Mouse (Mus musculus): ENCODE results near the gene Nim1k.
A peak's percentile ranks its signal among the peaks of the same experiment; 100 is the strongest.
"Not testable (repeated sequence)": the region's sequence is repeated elsewhere in the genome, so short reads cannot be mapped to it uniquely, and the experiment has no call there.

The Nim1k gene

DNA sequence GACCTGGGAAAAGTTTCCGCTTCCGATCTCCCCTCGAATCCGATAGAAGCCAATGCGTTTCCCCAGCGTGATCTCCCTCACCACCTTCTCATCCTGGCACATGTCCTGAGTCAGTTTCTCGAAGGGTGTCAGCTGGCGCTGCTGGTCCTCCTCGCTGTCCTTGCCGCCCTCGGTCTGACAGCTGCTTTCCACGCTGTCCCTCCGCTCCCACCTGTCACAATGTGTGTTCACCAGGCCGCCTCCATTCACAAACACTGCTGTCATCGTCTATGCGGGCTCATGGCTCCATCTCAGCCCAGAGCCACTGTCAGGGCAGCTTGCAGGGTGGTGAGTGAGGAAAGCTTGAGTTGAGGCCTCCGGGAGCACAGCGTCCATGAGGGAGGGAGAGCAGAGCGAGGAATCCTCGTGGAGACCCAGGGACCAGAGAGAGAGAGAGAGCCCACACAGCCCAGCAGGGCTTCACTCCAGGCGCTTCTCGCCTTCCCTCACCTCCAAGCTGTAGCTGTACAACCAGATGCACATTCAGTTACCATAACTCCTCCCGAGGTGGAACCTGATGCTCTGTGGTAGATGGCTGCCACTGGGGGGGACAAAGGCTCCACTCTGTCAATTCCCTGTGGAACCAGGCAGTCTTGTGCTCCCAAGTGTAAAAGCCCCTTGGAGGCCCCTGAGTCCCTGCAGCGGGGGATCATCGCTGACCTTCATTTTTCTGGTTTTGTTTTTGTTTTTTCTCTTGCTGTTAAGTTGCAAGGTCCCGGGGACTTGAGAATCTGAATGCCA, 27.9 kb downstream of the Nim1k start:
- DNase-seq (ENCODE audit: low spot score in 2 of 2), result no peak

- DNase-seq (ENCODE audit: low spot score in 2 of 2), result no peak
Measured at GRCm38 (mm10) chr13:119724541-119724940, 31.1 kb downstream of the Nim1k start.

GRCm38 (mm10) chr13:119723368-119723767, 32.3 kb downstream of the Nim1k start:
- DNase-seq (ENCODE audit: low spot score in 2 of 2), result no peak

DNA sequence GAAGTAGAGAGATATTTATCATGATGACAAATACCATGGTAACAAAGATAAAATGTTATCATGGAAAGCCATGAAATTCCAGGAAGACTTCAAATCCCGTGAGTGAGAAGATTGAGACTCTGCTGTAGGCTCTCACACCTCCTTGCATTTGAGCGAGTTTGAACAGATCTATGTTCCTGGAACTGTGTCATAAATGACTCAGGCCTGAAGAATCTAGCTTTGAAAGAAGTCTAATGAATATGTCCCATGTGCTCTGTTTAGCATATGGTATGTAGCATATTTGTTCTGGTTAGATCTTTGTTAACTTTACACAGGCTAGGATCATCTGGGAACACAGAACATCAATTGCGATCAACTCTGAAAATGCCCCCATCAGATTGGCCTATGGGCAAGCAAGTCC, 33.2 kb downstream of the Nim1k start:
- no peak for DNase-seq (ENCODE audit: low spot score in 2 of 2)

GRCm38 (mm10) chr13:119716105-119716504, 39.6 kb downstream of the Nim1k start:
- DNase-seq (ENCODE audit: low spot score in 2 of 2), result no peak

- no peak for DNase-seq (ENCODE audit: low spot score in 2 of 2)
Measured at GRCm38 (mm10) chr13:119713821-119714220, 41.9 kb downstream of the Nim1k start.

- no peak for DNase-seq (ENCODE audit: low spot score in 2 of 2)
Measured at GRCm38 (mm10) chr13:119713107-119713787, 42.4 kb downstream of the Nim1k start.

DNA sequence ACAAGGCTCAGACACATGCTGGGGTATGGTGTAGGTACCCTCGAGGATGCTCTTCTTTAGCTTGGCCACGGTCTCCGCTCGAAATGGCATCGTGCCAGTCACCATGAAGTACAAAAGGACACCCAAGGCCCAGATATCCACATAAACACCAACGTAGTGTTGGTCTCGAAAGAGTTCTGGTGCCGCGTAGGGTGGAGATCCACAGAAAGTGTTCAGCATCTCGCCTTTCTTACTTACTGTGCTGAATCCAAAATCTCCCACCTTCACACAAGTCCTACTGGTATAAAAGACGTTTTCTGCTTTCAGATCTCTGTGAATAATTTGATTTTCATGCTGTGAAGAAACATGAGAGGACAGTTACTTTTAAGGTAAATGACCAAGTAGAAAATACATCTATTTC, 43.2 kb downstream of the Nim1k start:
- no peak for DNase-seq (ENCODE audit: low spot score in 2 of 2)

DNA sequence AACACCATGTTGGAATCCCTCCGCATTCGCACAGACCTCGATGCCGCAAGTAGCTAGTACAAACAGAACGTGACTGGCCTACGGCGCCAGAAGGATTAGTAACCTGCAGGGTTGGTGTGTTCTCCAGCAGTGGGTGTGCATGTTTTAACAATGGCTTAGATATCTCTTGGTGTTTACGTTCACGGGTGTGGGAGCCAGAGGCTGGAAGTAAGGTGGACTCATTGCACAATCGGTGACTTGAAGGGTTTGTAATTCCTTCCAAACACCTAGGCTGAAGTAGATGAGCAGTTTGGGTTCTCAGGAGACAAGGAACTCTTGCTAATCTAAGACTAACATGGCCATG, 45.4 kb downstream of the Nim1k start:
- no peak for DNase-seq (ENCODE audit: low spot score in 2 of 2)

DNA sequence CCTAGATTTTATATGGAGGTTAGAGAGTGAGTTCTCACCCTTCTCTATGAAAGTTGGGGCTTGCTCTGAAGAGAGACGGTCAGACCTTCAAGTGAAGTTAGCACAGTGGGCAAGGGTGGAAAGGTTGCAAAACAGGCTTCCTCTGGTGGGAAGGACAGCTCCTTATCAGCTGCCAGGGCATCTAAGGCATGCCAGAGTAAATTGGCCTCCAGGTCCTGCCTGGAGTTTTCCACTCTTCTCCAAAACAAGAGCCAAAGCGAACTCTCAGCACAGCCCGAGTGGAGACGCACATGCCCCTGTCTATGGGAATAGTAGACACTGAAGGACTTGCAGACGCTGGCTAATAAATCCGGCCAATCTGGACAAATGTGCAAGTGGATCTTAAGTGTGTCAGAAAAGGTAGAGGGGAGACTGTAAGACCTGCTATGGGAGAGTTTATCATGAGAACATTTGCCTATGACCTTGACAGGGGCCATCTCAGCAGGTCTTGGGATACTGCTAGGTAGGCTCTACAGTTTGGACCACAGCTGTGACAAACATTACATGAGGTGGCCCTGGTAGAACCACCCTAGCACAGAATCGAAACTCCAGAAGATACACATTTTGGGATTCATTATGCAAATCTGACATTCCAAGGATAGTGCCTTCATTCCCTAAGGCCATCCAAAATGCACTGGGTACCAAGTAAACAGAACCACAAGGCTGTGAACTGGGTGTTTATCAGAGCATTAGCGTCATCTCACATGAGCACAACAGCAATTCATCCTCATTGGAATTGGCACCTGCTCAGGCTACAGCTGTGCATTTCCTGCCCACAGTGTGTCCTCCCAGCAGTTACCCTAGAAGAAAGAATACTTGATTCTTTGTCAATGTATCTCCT, 46.1 kb downstream of the Nim1k start:
- DNase-seq (ENCODE audit: low spot score in 2 of 2), result peak in 1 of 2 experiments; percentile 44

GRCm38 (mm10) chr13:119708941-119709340, 46.7 kb downstream of the Nim1k start:
- no peak for DNase-seq (ENCODE audit: low spot score in 2 of 2)

- DNase-seq (ENCODE audit: low spot score in 2 of 2), result no peak
Measured at GRCm38 (mm10) chr13:119707906-119708305, 47.8 kb downstream of the Nim1k start.

- DNase-seq (ENCODE audit: low spot score in 2 of 2), result no peak
Measured at GRCm38 (mm10) chr13:119706953-119707352, 48.7 kb downstream of the Nim1k start.

DNA sequence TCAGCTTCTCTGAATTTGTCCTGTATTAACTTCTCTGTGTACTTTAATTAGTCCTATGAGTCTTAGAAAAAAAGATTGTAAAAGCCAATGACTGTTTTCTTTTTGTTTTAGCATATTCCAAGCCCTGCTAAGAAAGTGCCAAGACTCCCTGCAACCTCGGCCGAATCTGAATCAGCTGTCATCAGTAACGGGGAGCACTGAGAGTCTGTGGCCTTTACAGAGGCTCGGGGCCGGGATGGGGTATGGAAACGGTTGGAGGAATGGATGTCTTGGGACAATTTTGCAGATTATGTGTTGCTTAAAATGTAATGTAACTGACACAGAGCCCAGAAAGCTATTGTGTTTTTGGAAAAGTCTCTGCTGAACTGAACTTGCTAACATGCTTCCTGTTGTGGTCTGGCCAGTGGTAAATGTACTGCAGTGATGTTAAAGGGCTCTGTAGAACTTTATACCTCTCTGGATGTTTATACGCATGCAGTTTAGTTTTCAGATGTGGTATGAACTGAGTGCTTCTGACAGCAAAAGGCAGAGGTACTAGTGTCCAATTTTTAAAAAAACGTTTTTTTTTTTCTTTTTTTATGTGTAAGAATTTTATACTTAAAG, 49.3 kb downstream of the Nim1k start:
- not testable (repeated sequence) for DNase-seq (ENCODE audit: low spot score in 2 of 2)

DNA sequence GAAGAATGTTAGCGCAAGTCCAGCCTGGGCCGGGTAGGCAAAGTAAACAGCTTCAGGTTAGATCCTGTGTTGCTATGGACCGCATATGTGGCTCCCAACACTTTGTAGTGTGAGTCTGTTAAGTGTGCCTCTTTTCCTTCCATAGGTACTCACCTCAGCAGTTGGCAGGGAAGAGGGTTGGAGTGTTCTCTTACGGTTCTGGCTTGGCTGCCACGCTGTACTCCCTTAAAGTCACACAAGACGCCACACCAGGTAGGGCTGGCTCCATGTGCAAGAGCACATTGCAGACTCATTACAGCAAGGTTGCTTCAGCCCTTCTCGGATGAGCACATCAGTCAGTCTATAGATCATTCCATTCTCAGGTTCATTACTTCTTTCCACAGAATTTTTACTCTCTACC, 51.4 kb downstream of the Nim1k start:
- no peak for DNase-seq (ENCODE audit: low spot score in 2 of 2)

DNA sequence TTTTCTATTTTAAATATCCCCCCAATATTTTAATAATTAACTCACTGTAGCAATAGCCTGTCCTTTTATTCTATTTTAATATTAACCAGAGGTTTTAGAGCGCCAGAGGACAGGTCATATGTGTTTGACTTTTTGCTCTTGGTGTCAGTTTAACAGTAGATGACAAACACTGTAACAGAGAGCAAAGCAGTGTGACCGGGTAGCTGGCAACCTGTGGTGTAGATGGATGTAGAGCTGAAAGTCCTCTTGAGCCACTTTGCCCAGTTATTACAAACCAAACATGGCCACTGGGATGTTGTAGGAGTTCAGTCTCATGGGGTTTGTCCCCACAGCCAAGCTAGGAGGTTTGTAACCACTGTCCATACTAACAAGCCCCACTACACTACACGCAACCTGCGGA, 57.2 kb downstream of the Nim1k start:
- no peak for DNase-seq (ENCODE audit: low spot score in 2 of 2)

DNA sequence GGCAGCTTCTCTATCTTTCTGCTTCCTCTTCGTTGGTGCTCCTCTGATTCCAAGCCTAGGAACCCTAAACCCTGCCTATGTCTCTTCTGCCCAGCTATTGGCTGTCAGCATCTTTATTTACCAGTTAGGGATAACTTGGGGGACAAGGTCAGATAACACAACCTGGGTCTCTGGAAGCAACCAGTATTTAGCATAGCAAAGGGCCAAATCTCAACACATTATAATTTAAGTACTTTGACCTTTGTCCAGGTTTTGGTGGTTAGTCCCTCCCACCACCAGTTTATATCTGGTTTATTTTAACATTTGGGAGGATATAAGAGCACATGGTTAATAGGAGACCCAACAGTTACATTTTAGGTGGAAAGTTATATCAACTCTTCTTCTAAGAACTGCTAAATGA, 59.2 kb downstream of the Nim1k start:
- DNase-seq (ENCODE audit: low spot score in 2 of 2), result no peak

GRCm38 (mm10) chr13:119695676-119696075, 60.0 kb downstream of the Nim1k start:
- DNase-seq (ENCODE audit: low spot score in 2 of 2), result peak in 1 of 2 experiments; percentile 35

DNA sequence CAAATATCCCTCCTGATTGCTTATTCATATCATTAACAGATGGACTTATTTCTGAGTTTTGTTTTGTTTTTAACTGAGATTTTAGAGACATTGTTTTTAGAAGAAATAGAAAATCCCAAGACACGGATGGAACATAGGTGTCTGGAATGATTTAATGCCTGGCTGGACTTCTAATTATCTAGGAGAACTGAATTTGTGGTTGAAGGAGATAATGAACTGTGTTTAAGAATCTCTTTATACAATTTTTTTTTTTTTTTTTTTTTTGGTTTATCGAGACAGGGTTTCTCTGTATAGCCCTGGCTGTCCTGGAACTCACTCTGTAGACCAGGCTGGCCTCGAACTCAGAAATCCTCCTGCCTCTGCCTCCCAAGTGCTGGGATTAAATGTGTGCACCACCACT, 63.7 kb downstream of the Nim1k start:
- DNase-seq (ENCODE audit: low spot score in 2 of 2), result not testable (repeated sequence)

DNA sequence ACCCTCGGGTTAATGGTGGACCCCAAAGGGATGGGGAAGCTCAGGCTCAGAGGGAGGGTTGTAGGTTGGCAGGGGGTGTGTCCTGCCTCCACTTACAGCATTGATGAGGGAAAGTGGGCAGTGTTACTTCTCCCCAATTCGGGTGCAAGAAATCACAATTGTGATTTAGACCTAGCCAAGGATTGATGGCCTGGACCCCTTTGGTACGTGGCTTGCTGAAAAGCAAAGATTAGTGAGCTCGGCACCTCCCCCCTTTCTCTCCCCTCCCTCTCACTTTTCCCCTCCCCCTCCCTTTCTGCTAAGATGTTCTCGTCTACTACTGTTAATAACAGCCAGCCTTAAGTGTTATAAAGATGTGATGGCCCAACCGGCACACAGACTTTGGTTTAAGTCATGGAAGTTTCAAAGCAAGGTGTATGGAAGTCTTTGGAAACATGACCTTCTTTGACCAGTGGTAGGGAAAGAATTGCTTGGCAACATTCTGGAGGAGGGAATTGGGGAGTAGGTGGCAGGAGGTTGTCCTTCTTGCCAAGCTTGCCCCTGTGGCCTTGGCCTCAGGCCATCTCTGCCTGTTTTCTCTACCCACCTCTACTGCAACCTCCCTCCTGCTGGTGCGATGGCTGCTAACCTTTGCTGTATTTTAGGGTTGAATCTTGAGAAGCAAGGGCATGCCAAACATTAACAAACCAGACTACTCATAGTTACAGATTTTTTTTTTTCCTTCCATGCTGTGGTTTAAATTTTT, 64.6 kb downstream of the Nim1k start:
- DNase-seq (ENCODE audit: low spot score in 2 of 2), result no peak

- DNase-seq (ENCODE audit: low spot score in 2 of 2), result peak; percentile 94 to 99
Measured at GRCm38 (mm10) chr13:119690039-119690728, 65.5 kb downstream of the Nim1k start, which contains the start of gene Hmgcs1. Gene Hmgcs1, plus strand, starts transcription at chr13:119690379.

All from urinary bladder, postnatal 36 days (tissue).